ENCODE assay signal across 14 mouse cellular contexts in genomic region chr1:91914648-91915047, GRCm38 (mm10).
DNase-seq lines count a peak whose midpoint lies in the region; ATAC-seq and TF ChIP-seq lines count a peak whose summit lies in the region.
"Had no signal": no experiment of that assay in that cellular context is flagged by ENCODE, and none has a peak within 500 bp of the region (broad histone marks: within the 10 kb centered on the region; RNA-seq: fewer than 3 reads in every experiment).

No protein-coding gene starts in this region.

- no peaks in the 10 kb centered on the region for H3K36me3 ChIP-seq in kidney, embryonic 15.5 days
- H3K36me3 ChIP-seq in intestine, embryonic 15.5 days: no peaks in the 10 kb centered on the region
- no peaks in the 10 kb centered on the region for H3K36me3 ChIP-seq in stomach, embryonic 14.5 days (ENCODE audit: control insufficient read depth, insufficient read depth, low read length)
- H3K36me3 ChIP-seq: embryonic facial prominence, embryonic 10.5 days; liver, embryonic 13.5 days had no signal

- H3K4me1 ChIP-seq in kidney, embryonic 15.5 days: peaks cover 40% of the 10 kb centered on the region
- peaks cover 18% of the 10 kb centered on the region for H3K4me1 ChIP-seq in intestine, embryonic 15.5 days (replicated peaks)
- peaks cover 23% of the 10 kb centered on the region for H3K4me1 ChIP-seq in stomach, embryonic 14.5 days (ENCODE audit: control insufficient read depth, insufficient read depth, low read length)
- H3K4me1 ChIP-seq: liver, embryonic 13.5 days had no signal

- no peak overlapping the region for H3K4me2 ChIP-seq in kidney, embryonic 15.5 days
- no peak overlapping the region for H3K4me2 ChIP-seq in intestine, embryonic 15.5 days (replicated peaks)
- no peak overlapping the region for H3K4me2 ChIP-seq in stomach, embryonic 14.5 days (replicated peaks; ENCODE audit: low read depth, low read length)
- H3K4me2 ChIP-seq: hindbrain, embryonic 14.5 days; liver, embryonic 13.5 days had no signal

- H3K9me3 ChIP-seq in kidney, embryonic 15.5 days (replicated peaks): no peaks in the 10 kb centered on the region
- no peaks in the 10 kb centered on the region for H3K9me3 ChIP-seq in intestine, embryonic 15.5 days
- no peaks in the 10 kb centered on the region for H3K9me3 ChIP-seq in stomach, embryonic 14.5 days (ENCODE audit: control insufficient read depth, low read depth, low read length)
- H3K9me3 ChIP-seq: embryonic facial prominence, embryonic 10.5 days; liver, embryonic 13.5 days had no signal

- WGBS in kidney, embryonic 15.5 days: 34% methylated on average over 3 of the region's 3 CpGs
- 45% methylated on average over 3 of the region's 3 CpGs for WGBS in intestine, embryonic 15.5 days
- WGBS in stomach, embryonic 14.5 days: 39% methylated on average over 3 of the region's 3 CpGs

- H3K27ac ChIP-seq in gastrocnemius, adult 2 months: no peak overlapping the region
- peak overlapping the region; percentile 41; the same call in 1 of the 2 replicates for H3K27ac ChIP-seq in kidney, embryonic 15.5 days
- H3K27ac ChIP-seq in intestine, embryonic 15.5 days: 0 out of 2 replicates have a peak overlapping the region, but pooled peaks have one; percentile 3
- H3K27ac ChIP-seq in stomach, embryonic 14.5 days (ENCODE audit: low read length): peak overlapping the region; percentile 1; the same call in 1 of the 2 replicates
- H3K27ac ChIP-seq: embryonic facial prominence, embryonic 10.5 days; hindbrain, embryonic 14.5 days; liver, embryonic 13.5 days had no signal

- H3K9ac ChIP-seq in kidney, embryonic 15.5 days: no peak overlapping the region
- H3K9ac ChIP-seq in intestine, embryonic 15.5 days: no peak overlapping the region
- H3K9ac ChIP-seq in stomach, embryonic 14.5 days (replicated peaks; ENCODE audit: low read depth, low read length): no peak overlapping the region
- H3K9ac ChIP-seq: hindbrain, embryonic 14.5 days; liver, embryonic 13.5 days had no signal

- no peaks in the 10 kb centered on the region for H3K27me3 ChIP-seq in kidney, embryonic 15.5 days
- no peaks in the 10 kb centered on the region for H3K27me3 ChIP-seq in intestine, embryonic 15.5 days (replicated peaks)
- H3K27me3 ChIP-seq in stomach, embryonic 14.5 days (ENCODE audit: control insufficient read depth, insufficient read depth, low read length): no peaks in the 10 kb centered on the region
- H3K27me3 ChIP-seq: liver, embryonic 13.5 days had no signal

- intact Hi-C loops in gastrocnemius, adult 2 months (cut with DNase I): loop anchor here (1.0 to 5.0 kb wide), 3 partner anchors 55 to 538 kb away; no protein-coding TSS in a partner anchor

- peak; percentile 53 for DNase-seq in gastrocnemius, adult 2 months
- no peak for DNase-seq in gastrocnemius, adult 8-10 months (ENCODE audit: low spot score in 2 of 2)
- DNase-seq in kidney, adult 9 months: no peak
- DNase-seq in layer of hippocampus, postnatal 25 days (ENCODE audit: extremely low spot score in 1 of 2, low spot score in 1 of 2): no peak
- DNase-seq in ovary, postnatal 14 days (ENCODE audit: low spot score): no peak
- DNase-seq: cerebellum, adult 8-10 months; left cerebral cortex, postnatal 4 days; liver, embryonic 13.5 days had no signal

- H3K4me3 ChIP-seq in gastrocnemius, adult 2 months: no peak overlapping the region
- H3K4me3 ChIP-seq in kidney, embryonic 15.5 days (replicated peaks): no peak overlapping the region
- H3K4me3 ChIP-seq in intestine, embryonic 15.5 days (replicated peaks): no peak overlapping the region
- H3K4me3 ChIP-seq in stomach, embryonic 14.5 days (ENCODE audit: low read depth, low read length): no peak overlapping the region
- H3K4me3 ChIP-seq: embryonic facial prominence, embryonic 10.5 days; liver, embryonic 13.5 days had no signal

- 0 out of 2 replicates have a peak, but pooled peaks have one; percentile 10 for ATAC-seq in kidney, embryonic 15.5 days (replicated peaks; ENCODE audit: low FRiP score)
- peak; percentile 36; the same call in 1 of the 2 replicates for ATAC-seq in intestine, embryonic 15.5 days
- 0 out of 2 replicates have a peak, but pooled peaks have one; percentile 14 for ATAC-seq in stomach, embryonic 14.5 days (ENCODE audit: insufficient number of reproducible peaks, insufficient read depth, low FRiP score, low read depth)
- ATAC-seq: midbrain, embryonic 16.5 days had no signal

- no peak for TF ChIP-seq CTCF in gastrocnemius, adult 2 months (IDR thresholded peaks at IDR 0.05)
